Mouse (Mus musculus): ENCODE measurements around the gene Mrpl21.

DNA sequence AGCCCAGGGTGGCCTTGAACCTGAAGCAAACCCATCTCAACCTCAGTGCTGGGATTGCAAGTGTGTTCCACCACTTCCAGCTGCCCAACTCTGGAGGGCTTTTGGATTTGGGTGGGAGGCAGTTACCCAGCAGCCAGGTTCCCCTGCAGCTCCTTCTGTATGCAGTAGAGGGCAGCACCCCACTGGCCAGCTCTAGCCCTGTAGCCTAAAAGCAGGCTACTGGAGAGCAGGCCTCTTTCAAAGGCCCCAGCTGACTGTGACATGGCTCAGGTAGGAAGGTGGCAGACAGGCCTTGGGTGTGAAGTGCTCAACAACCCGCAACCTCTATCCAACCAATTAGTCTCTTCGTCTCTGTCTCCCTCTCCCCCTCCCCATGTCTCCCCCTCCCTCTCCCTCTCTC is 9.3 kb downstream of the Mrpl21 start:
- TF ChIP-seq CTCF (IDR thresholded peaks at IDR 0.05; ENCODE audit: extremely low read depth, insufficient read length, insufficient replicate concordance, low read depth, low read length) (peak; percentile 78; the same call in 1 of the 2 replicates), POLR2A (IDR thresholded peaks at IDR 0.05; ENCODE audit: low read depth, low read length) (no peak)
